Mouse (Mus musculus) urinary bladder, adult 2 months (tissue): ENCODE measurements around the gene P2ry14. TPM values are rescaled to one million over a fixed set of nuclear protein-coding genes. Genes with fewer than 3 reads are reported as not detected.
"Not testable (repeated sequence)": the region's sequence is repeated elsewhere in the genome, so short reads cannot be mapped to it uniquely, and the experiment has no call there.

Source experiments
- DNase-seq: peaks from one replicate; pipeline ENCODE4 v3.0.0; 2022; ENCODE audit warnings: low spot score
- polyA plus RNA-seq: library from polyadenylated mRNA; depleted of rRNA; stranded (reverse); fragments of >200 nt; gene quantifications from 2 replicates; pipeline ENCODE4 v1.2.3, GENCODE M21; 2012; rRNA removed

P2ry14 gene
- polyA plus RNA-seq, 1 experiment: 2.0 TPM

- DNase-seq: no peak
Observed at GRCm38 (mm10) chr3:59104462-59104861, 49.0 kb downstream of the P2ry14 start.

- DNase-seq: no peak
Observed at GRCm38 (mm10) chr3:59102146-59102545, 51.3 kb downstream of the P2ry14 start.

DNA sequence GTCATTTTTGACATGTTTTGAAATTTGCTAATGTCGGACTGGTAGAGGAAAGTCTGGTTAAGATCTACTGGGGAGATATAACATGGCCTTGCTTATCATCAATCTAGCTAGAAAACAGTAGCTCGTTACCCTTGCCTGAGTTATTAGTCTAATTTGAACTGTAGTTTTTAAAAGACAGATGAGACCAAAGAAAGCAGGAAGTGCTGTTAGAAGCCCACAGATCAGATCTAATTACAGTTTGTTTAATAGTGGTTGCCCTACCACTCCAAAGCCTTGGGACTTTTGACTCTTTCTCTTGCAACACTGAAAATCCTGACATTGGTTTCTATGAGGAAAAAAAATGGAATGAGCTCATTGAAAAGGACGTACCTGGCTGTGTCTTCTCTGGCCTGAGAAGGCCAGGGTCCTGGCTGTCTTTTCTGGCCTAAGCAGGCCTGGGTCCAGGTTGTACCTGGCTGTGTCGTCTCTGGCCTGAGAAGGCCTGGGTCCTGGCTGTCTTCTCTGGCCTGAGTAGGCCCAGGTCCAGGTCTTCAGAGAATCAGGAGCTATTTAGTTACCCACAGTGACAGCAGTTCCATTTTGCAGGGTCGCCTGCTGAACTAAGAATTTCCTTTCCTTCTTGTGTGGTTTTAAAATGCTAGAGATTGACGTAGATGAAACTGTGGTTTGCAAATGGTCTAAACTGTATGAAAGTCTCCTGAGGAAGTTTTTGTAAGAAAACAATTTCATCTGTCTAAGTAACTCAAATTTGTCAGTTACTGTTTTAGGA lies 52.0 kb downstream of the P2ry14 start, which contains the start of gene Gpr171:
Gpr171 (minus strand) TSS at position 604 of the 769 bp plus-strand sequence.
- DNase-seq: no peak

- no peak for DNase-seq
Observed at GRCm38 (mm10) chr3:59098540-59098939, 54.9 kb downstream of the P2ry14 start.

- DNase-seq: no peak
Observed at GRCm38 (mm10) chr3:59097421-59097820, 56.0 kb downstream of the P2ry14 start.

DNA sequence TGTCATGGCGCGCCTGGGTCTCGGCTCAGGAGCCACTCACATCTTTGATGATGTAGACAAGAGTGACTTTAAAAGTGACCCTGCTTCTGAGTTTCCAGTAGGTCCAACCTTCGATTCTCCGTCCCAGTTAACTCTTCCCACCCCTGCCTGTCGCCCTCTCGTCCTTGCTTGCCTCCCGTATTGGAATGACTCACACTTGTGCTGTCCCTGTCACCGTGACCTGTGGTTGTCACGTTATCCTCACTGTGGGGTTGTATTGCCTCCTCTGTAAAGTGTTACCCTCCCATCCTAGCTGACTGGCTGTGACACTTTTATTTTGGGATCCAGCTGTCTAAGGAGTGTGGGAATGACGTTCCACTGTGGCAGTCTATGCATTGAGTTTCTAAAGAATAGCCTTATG lies 60.7 kb downstream of the P2ry14 start:
- DNase-seq: no peak

DNA sequence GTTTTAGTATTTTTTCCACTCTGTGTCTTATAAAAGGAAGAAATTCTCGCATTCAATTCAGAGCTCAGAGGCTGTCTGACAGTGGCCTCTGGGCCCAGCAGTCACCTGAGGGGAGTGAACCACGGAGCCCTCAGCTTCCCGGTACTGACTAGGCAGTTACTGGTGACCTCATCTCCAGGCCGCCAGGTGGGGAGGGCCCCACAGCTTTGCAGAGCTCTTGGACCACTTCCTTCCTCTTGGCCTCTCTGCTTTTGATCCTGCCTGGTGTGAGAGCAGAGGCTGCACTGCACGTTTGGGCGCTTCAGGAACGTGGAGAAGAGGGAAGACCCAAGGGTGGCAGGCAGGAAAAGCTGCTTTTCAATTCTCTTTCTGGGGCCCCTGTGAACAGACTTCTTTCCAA lies 72.5 kb downstream of the P2ry14 start:
- DNase-seq: no peak

- DNase-seq: no peak
Observed at GRCm38 (mm10) chr3:59080293-59080916, 73.0 kb downstream of the P2ry14 start.

DNA sequence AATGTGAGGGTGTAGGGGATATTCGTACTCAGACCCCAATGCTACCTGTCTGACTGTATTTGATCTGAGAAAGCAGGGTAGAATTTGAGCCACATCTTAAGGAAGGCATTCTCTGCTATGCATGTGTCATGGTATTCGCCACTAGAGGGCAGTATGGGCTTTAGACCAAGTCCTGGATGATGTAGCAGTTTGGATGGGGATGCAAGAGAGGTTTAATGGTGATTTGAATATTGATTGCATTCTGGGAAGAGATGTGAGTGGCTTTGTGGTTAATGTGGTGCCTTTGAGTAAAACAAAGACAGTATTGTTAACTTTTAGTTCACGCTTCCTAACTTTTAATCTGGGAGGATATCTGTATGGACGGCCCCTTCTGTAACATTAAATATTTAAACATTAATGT lies 74.1 kb downstream of the P2ry14 start:
- DNase-seq: no peak

- no peak for DNase-seq
Observed at GRCm38 (mm10) chr3:59078585-59078984, 74.8 kb downstream of the P2ry14 start.

DNA sequence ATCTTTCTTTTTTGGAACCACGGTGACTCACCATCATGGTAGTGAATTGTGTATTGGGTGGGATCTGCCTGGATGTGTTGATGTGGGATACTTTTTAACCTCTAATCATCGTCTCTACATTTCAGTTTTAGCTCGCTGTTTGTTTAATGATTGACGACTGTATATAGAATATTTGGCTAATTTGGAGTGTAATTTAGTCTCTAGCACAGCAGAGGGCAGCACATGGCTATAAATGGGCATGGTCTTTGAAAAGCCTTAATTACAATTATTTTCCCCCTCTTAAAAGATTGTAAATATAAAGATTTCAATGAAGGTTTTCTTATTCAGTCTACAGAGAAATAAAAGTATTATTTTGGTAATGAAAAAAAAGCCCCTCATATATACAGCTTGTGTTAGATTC lies 76.1 kb downstream of the P2ry14 start:
- DNase-seq: no peak

DNA sequence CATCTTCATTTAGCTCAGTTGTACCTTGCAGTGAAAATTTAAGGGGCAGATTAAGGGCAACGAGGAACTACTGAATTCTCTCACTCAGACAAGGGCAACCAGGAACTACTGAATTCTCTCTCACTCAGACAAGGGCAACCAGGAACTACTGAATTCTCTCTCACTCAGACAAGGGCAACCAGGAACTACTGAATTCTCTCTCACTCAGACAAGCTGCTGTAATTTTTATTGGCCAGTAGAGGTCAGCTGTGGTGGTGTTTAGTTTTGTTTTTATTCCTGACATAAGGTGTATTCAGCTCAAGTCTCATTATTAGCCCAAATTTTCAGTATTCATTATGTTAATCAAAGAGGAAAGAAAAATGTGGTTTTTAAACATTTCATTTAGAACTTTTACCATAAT lies 84.3 kb downstream of the P2ry14 start:
- DNase-seq: not testable (repeated sequence)

DNA sequence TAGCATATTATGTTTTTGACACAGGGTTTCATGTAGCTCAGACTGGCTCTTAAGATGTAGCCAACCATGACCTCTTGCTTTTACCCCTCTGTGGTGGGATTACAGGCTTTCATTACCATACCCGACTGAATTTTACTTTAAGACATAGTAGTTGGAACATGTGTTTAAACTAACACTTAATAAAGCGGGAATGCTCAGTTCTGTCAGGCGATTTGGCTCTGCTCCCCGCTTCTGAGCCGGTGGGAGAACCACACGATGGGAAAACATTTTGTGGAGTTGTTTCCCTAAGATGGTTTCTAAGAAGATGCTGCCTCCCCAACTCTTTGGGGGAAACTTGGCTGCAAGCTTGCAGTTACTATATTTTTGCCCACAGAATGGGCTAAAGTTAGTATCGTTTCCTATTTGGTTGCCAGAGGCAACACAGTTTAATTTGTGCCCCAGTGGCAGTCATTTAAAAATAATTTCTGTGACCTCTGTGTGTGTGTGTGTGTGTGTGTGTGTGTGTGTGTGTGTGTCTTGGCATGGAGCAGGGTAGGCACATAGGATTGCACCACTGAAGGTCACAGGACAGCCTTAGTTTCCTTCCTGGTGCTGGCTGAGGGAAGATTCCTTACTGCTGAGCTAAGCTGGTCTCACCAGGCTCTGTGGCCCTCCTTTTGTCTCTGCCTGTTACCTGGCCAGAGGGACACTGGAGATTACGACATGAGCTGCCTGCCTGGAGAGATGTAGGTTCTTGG lies 86.7 kb downstream of the P2ry14 start:
- DNase-seq: no peak

DNA sequence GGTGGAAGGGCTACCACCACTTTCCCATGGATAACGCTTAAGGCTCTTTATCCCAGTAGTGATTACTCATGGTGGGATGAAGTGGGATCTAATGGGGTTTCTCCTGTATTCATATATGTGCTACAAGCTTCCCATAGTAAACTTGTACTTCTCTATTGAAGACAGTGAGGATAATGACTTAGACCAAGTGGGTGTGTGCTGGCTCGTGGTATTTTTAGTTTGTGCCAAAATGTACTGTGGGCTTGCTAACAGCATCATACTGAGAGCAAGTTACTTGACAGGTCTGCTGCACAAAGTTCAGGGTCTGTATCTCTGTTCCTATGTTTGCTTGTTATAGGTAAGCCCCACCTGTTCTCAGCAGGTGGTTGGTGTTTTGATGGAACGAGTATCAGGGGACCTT lies 87.5 kb downstream of the P2ry14 start:
- DNase-seq: no peak

Other genes starting within 250 kb of the P2ry14 start
- gene Med12l, start 147.8 kb downstream of the P2ry14 start, polyA plus RNA-seq: 1.4 and 1.5 TPM in 2 replicates
- gene Gpr171, start 51.8 kb downstream of the P2ry14 start, polyA plus RNA-seq: 0.51 and 0.56 TPM in 2 replicates
- gene Gpr87, start 41.5 kb upstream of the P2ry14 start, polyA plus RNA-seq: 13.8 and 20.4 TPM in 2 replicates
- 3.3 and 4.3 TPM in 2 replicates for gene P2ry13, start 57.3 kb upstream of the P2ry14 start, polyA plus RNA-seq
- gene P2ry12, start 109.3 kb upstream of the P2ry14 start, polyA plus RNA-seq: 3.3 and 4.0 TPM in 2 replicates
- 7.0 and 10.9 TPM in 2 replicates for gene Igsf10, start 190.8 kb upstream of the P2ry14 start, polyA plus RNA-seq